Mouse (Mus musculus): Measurements from ENCODE around the gene Gm17324. TPM values are rescaled to one million over a fixed set of nuclear protein-coding genes. Genes with fewer than 3 reads are reported as not detected.
"Not testable (repeated sequence)": the region's sequence is repeated elsewhere in the genome, so short reads cannot be mapped to it uniquely, and the experiment has no call there.

The Gm17324 gene
- total RNA-seq (2014; rRNA removed; ENCODE audit: low replicate concordance) (not detected in 2 replicates), polyA plus RNA-seq (2015; fragmentation: Nextera tagmentation; extraction: Ambion mirVana) (0.63 and 0.74 TPM in 2 replicates)

GRCm38 (mm10) chr9:78447973-78448873, at the start of gene Gm17324, which contains the start of gene Mto1:
Gene Gm17324 (minus strand): TSS chr9:78448786.
Gene Mto1 (plus strand): TSS chr9:78448208.
- peak within 1 kb of the TSS; percentile 86 for H3K9ac ChIP-seq (replicated peaks; ENCODE audit: low read depth, low read length)
- peaks cover 21% of the 10 kb centered on the region for H3K36me3 ChIP-seq (replicated peaks; ENCODE audit: control insufficient read depth, insufficient read depth, low read length)
- peaks cover 15% of the 10 kb centered on the region for H3K27me3 ChIP-seq (ENCODE audit: control insufficient read depth, insufficient read depth, low read length)
- H3K4me2 ChIP-seq (ENCODE audit: low read depth, low read length): peak within 1 kb of the TSS; percentile 82
- TF ChIP-seq CTCF (IDR thresholded peaks at IDR 0.05; ENCODE audit: low read depth): no peak
- TF ChIP-seq EP300 (IDR thresholded peaks at IDR 0.05; ENCODE audit: low read depth): no peak
- H3K4me1 ChIP-seq (ENCODE audit: control insufficient read depth, insufficient read depth): peaks cover 6% of the 10 kb centered on the region
- WGBS: under 1% methylated on average over 87 of the region's 96 CpGs
- ATAC-seq (ENCODE audit: insufficient read depth, low read depth): peak; percentile 94
- peak within 1 kb of the TSS; percentile 96 for H3K27ac ChIP-seq (ENCODE audit: low read depth)
- H3K4me3 ChIP-seq (ENCODE audit: low read depth, low read length): peak within 1 kb of the TSS; percentile 98
- no peaks in the 10 kb centered on the region for H3K9me3 ChIP-seq (replicated peaks; ENCODE audit: control insufficient read depth, low read length)
- peak; percentile 82 for DNase-seq (ENCODE audit: low spot score)

GRCm38 (mm10) chr9:78493171-78493570, 44.6 kb upstream of the Gm17324 start:
- DNase-seq (ENCODE audit: low spot score) (no peak), ATAC-seq (ENCODE audit: insufficient read depth, low read depth) (no peak)
- Histone ChIP-seq H3K27me3 (ENCODE audit: control insufficient read depth, insufficient read depth, low read length) (no peaks in the 10 kb centered on the region), H3K36me3 (replicated peaks; ENCODE audit: control insufficient read depth, insufficient read depth, low read length) (no peaks in the 10 kb centered on the region), H3K4me2 (ENCODE audit: low read depth, low read length) (no peak overlapping the region), H3K4me1 (ENCODE audit: control insufficient read depth, insufficient read depth) (no peaks in the 10 kb centered on the region), H3K4me3 (ENCODE audit: low read depth, low read length) (no peak overlapping the region), H3K9ac (replicated peaks; ENCODE audit: low read depth, low read length) (no peak overlapping the region), H3K9me3 (replicated peaks; ENCODE audit: control insufficient read depth, low read length) (no peaks in the 10 kb centered on the region), H3K27ac (ENCODE audit: low read depth) (no peak overlapping the region)
- TF ChIP-seq EP300 (IDR thresholded peaks at IDR 0.05; ENCODE audit: low read depth): no peak
- no peak for TF ChIP-seq CTCF (IDR thresholded peaks at IDR 0.05; ENCODE audit: low read depth)
- WGBS: 83% methylated on average over 7 of the region's 7 CpGs

- no peak for ATAC-seq (ENCODE audit: insufficient read depth, low read depth)
- DNase-seq (ENCODE audit: low spot score): no peak
- Histone ChIP-seq H3K27ac (ENCODE audit: low read depth) (no peak overlapping the region), H3K9me3 (replicated peaks; ENCODE audit: control insufficient read depth, low read length) (no peaks in the 10 kb centered on the region), H3K36me3 (replicated peaks; ENCODE audit: control insufficient read depth, insufficient read depth, low read length) (no peaks in the 10 kb centered on the region), H3K4me2 (ENCODE audit: low read depth, low read length) (no peak overlapping the region), H3K9ac (replicated peaks; ENCODE audit: low read depth, low read length) (no peak overlapping the region), H3K4me3 (ENCODE audit: low read depth, low read length) (no peak overlapping the region), H3K27me3 (ENCODE audit: control insufficient read depth, insufficient read depth, low read length) (no peaks in the 10 kb centered on the region), H3K4me1 (ENCODE audit: control insufficient read depth, insufficient read depth) (no peaks in the 10 kb centered on the region)
- TF ChIP-seq CTCF (IDR thresholded peaks at IDR 0.05; ENCODE audit: low read depth): no peak
- WGBS: 91% methylated on average over 3 of the region's 3 CpGs
Measured at GRCm38 (mm10) chr9:78492254-78492653, 43.7 kb upstream of the Gm17324 start.

GRCm38 (mm10) chr9:78491169-78491568, 42.6 kb upstream of the Gm17324 start:
- 75% methylated on average over 3 of the region's 3 CpGs for WGBS
- Histone ChIP-seq H3K36me3 (replicated peaks; ENCODE audit: control insufficient read depth, insufficient read depth, low read length) (no peaks in the 10 kb centered on the region), H3K9me3 (replicated peaks; ENCODE audit: control insufficient read depth, low read length) (no peaks in the 10 kb centered on the region), H3K27me3 (ENCODE audit: control insufficient read depth, insufficient read depth, low read length) (no peaks in the 10 kb centered on the region), H3K4me3 (ENCODE audit: low read depth, low read length) (no peak overlapping the region), H3K9ac (replicated peaks; ENCODE audit: low read depth, low read length) (no peak overlapping the region), H3K4me2 (ENCODE audit: low read depth, low read length) (no peak overlapping the region), H3K27ac (ENCODE audit: low read depth) (no peak overlapping the region), H3K4me1 (ENCODE audit: control insufficient read depth, insufficient read depth) (no peaks in the 10 kb centered on the region)
- DNase-seq (ENCODE audit: low spot score): no peak
- TF ChIP-seq CTCF (IDR thresholded peaks at IDR 0.05; ENCODE audit: low read depth) (no peak), EP300 (IDR thresholded peaks at IDR 0.05; ENCODE audit: low read depth) (no peak)
- no peak for ATAC-seq (ENCODE audit: insufficient read depth, low read depth)

GRCm38 (mm10) chr9:78488890-78489420, 40.4 kb upstream of the Gm17324 start, which contains the start of gene Eef1a1:
Gene Eef1a1 (minus strand): TSS chr9:78489151.
- WGBS: 1% methylated on average over 19 of the region's 20 CpGs
- Histone ChIP-seq H3K4me2 (ENCODE audit: low read depth, low read length) (peak within 1 kb of the TSS; percentile 74), H3K4me1 (ENCODE audit: control insufficient read depth, insufficient read depth) (no peaks in the 10 kb centered on the region), H3K27me3 (ENCODE audit: control insufficient read depth, insufficient read depth, low read length) (no peaks in the 10 kb centered on the region), H3K9me3 (replicated peaks; ENCODE audit: control insufficient read depth, low read length) (no peaks in the 10 kb centered on the region), H3K27ac (ENCODE audit: low read depth) (peak within 1 kb of the TSS; percentile 80), H3K36me3 (replicated peaks; ENCODE audit: control insufficient read depth, insufficient read depth, low read length) (no peaks in the 10 kb centered on the region), H3K4me3 (ENCODE audit: low read depth, low read length) (peak within 1 kb of the TSS; percentile 50), H3K9ac (replicated peaks; ENCODE audit: low read depth, low read length) (peak within 1 kb of the TSS; percentile 66)
- TF ChIP-seq CTCF (IDR thresholded peaks at IDR 0.05; ENCODE audit: low read depth) (no peak), EP300 (IDR thresholded peaks at IDR 0.05; ENCODE audit: low read depth) (no peak)
- peak; percentile 67 for DNase-seq (ENCODE audit: low spot score)
- ATAC-seq (ENCODE audit: insufficient read depth, low read depth): peak; percentile 75

GRCm38 (mm10) chr9:78488021-78488420, 39.4 kb upstream of the Gm17324 start:
- H3K27me3 ChIP-seq (ENCODE audit: control insufficient read depth, insufficient read depth, low read length); ATAC-seq (ENCODE audit: insufficient read depth, low read depth); H3K36me3 ChIP-seq (replicated peaks; ENCODE audit: control insufficient read depth, insufficient read depth, low read length); H3K4me1 ChIP-seq (ENCODE audit: control insufficient read depth, insufficient read depth); H3K27ac ChIP-seq (ENCODE audit: low read depth); H3K9me3 ChIP-seq (replicated peaks; ENCODE audit: control insufficient read depth, low read length); H3K4me3 ChIP-seq (ENCODE audit: low read depth, low read length); H3K4me2 ChIP-seq (ENCODE audit: low read depth, low read length); DNase-seq (ENCODE audit: low spot score); H3K9ac ChIP-seq (replicated peaks; ENCODE audit: low read depth, low read length): not testable (repeated sequence)
- WGBS: 92% methylated on average over 5 of the region's 5 CpGs

Data from heart, postnatal 0 days (tissue).